Mouse (Mus musculus) hindbrain, embryonic 15.5 days (tissue): ENCODE data around the gene Egflam. TPM values are rescaled to one million over a fixed set of nuclear protein-coding genes. Genes with fewer than 3 reads are reported as not detected.

Experiments used
- ATAC-seq: fragments of 200-750 bp; cut with Nextera tagmentation; 2 replicates; pipeline ENCODE4 v1.8.0; 2017; ENCODE audit warnings: low read depth, moderate number of reproducible peaks, moderate TSS enrichment; ENCODE audit not compliant: low FRiP score
- H3K27ac ChIP-seq: fragments of 300-500 bp; sonication (generic); replicated peaks from 2 replicates; pipeline ENCODE4 v1.5.1; 2015; ENCODE audit warnings: mild to moderate bottlenecking, inconsistent platforms
- H3K27me3 ChIP-seq: fragments of 300-500 bp; sonication (generic); 2 replicates; pipeline ENCODE4 v1.6.1; 2015; ENCODE audit warnings: control low read depth, inconsistent platforms
- H3K36me3 ChIP-seq: fragments of 300-500 bp; sonication (generic); 2 replicates; pipeline ENCODE4 v1.6.1; 2015; ENCODE audit warnings: control low read depth, inconsistent platforms
- H3K4me1 ChIP-seq: fragments of 300-500 bp; sonication (generic); replicated peaks from 2 replicates; pipeline ENCODE4 v1.6.1; 2015; ENCODE audit warnings: control low read depth, inconsistent platforms
- H3K4me2 ChIP-seq: fragments of 300-500 bp; sonication (generic); 2 replicates; pipeline ENCODE4 v1.6.1; 2015; ENCODE audit warnings: moderate library complexity, mild to moderate bottlenecking, inconsistent platforms
- H3K4me3 ChIP-seq: fragments of 300-500 bp; sonication (generic); 2 replicates; pipeline ENCODE4 v1.5.1; 2015; ENCODE audit warnings: mild to moderate bottlenecking, inconsistent platforms
- H3K9ac ChIP-seq: fragments of 300-500 bp; sonication (generic); 2 replicates; pipeline ENCODE4 v1.6.1; 2015; ENCODE audit warnings: inconsistent platforms
- H3K9me3 ChIP-seq: fragments of 300-500 bp; sonication (generic); 2 replicates; pipeline ENCODE4 v1.6.1; 2016; ENCODE audit warnings: control low read depth, inconsistent platforms
- WGBS: fragments of 180-500 bp; shearing (Covaris S2); methylation state at CpG from one replicate; pipeline ENCODE4 v1.1.7; 2015; 5-methylcytosine and 5-hydroxymethylcytosine counted together
- polyA plus RNA-seq: library from polyadenylated mRNA; unstranded; fragments of >200 nt; fragmentation: Nextera tagmentation; extraction: Ambion mirVana; gene quantifications from 2 replicates; pipeline ENCODE4 v1.2.1, GENCODE M21; 2015

Gene Egflam
- polyA plus RNA-seq, 1 experiment from 2014 or later = 12.7 TPM

GRCm38 (mm10) chr15:7288841-7289424 is 109.3 kb downstream of the Egflam start:
- Histone ChIP-seq H3K27ac (no peak overlapping the region), H3K9ac (no peak overlapping the region), H3K4me2 (no peak overlapping the region), H3K36me3 (no peaks in the 10 kb centered on the region), H3K4me3 (no peak overlapping the region), H3K27me3 (no peaks in the 10 kb centered on the region), H3K9me3 (no peaks in the 10 kb centered on the region), H3K4me1 (no peaks in the 10 kb centered on the region)
- WGBS = 57% methylated on average over 4 of the region's 4 CpGs
- 0 out of 2 replicates have a peak, but pooled peaks have one; percentile 42 for ATAC-seq

- Histone ChIP-seq H3K4me3 (no peak overlapping the region), H3K9ac (no peak overlapping the region), H3K27me3 (no peaks in the 10 kb centered on the region), H3K4me2 (no peak overlapping the region), H3K9me3 (no peaks in the 10 kb centered on the region), H3K36me3 (no peaks in the 10 kb centered on the region), H3K27ac (no peak overlapping the region), H3K4me1 (no peaks in the 10 kb centered on the region)
- no peak for ATAC-seq
- 85% methylated on average over 3 of the region's 3 CpGs for WGBS
Measured at GRCm38 (mm10) chr15:7287911-7288310, 110.3 kb downstream of the Egflam start.

GRCm38 (mm10) chr15:7281579-7281978 is 116.6 kb downstream of the Egflam start:
- no peaks in the 10 kb centered on the region for H3K4me1 ChIP-seq
- WGBS = 63% methylated on average over 6 of the region's 6 CpGs
- H3K4me3 ChIP-seq = no peak overlapping the region
- H3K36me3 ChIP-seq = no peaks in the 10 kb centered on the region
- ATAC-seq = no peak
- no peak overlapping the region for H3K27ac ChIP-seq
- H3K4me2 ChIP-seq = no peak overlapping the region
- H3K27me3 ChIP-seq = no peaks in the 10 kb centered on the region
- H3K9me3 ChIP-seq = no peaks in the 10 kb centered on the region
- H3K9ac ChIP-seq = no peak overlapping the region

DNA sequence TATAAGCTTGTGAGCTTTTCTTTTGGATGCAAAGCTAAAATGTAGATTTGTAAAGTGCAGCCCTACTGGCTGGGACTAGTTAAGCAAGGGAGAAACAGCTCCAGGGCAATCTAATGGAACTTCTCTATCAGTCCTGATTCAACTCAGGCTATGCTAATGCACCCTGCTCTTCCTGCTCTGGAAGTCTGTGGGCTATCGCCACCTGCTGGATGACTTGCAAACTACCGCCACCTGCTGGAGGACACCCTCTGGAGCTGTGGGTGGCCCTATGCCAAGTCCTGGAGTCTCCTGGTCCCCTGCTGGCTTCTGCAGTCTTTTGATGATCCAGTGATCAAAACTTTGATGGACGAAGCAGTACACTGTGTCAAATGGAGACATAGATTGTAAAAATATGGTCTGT is 134.4 kb downstream of the Egflam start:
- H3K4me1 ChIP-seq = no peaks in the 10 kb centered on the region
- no peak overlapping the region for H3K4me2 ChIP-seq
- no peaks in the 10 kb centered on the region for H3K36me3 ChIP-seq
- no peak overlapping the region for H3K27ac ChIP-seq
- H3K9ac ChIP-seq = no peak overlapping the region
- no peaks in the 10 kb centered on the region for H3K9me3 ChIP-seq
- ATAC-seq = 0 out of 2 replicates have a peak, but pooled peaks have one; percentile 42
- H3K4me3 ChIP-seq = no peak overlapping the region
- 9% methylated on average over 3 of the region's 3 CpGs for WGBS
- no peaks in the 10 kb centered on the region for H3K27me3 ChIP-seq

DNA sequence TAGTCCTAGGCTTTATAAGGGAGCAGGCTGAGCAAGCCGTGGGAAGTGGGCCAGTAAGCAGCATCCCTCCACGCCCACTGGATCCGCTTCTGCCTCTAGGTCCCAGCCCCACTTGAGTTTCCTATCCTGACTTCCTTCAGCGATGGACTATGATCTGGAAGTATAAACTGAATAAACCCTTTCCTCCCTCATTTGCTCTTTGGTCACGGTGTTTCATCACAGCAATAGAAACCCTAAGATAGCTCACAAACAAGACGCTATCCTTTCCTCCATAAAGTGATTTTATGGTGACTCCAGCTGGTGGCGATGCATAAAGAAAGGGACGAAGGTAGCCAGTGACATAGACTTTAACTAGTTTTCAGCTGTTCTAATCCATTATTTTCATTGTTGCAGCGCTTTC is 134.9 kb downstream of the Egflam start:
- no peak overlapping the region for H3K4me2 ChIP-seq
- no peak for ATAC-seq
- H3K9me3 ChIP-seq = no peaks in the 10 kb centered on the region
- no peak overlapping the region for H3K9ac ChIP-seq
- no peaks in the 10 kb centered on the region for H3K36me3 ChIP-seq
- no peak overlapping the region for H3K4me3 ChIP-seq
- WGBS = 93% methylated on average over 9 of the region's 9 CpGs
- H3K27me3 ChIP-seq = no peaks in the 10 kb centered on the region
- no peak overlapping the region for H3K27ac ChIP-seq
- H3K4me1 ChIP-seq = no peaks in the 10 kb centered on the region

GRCm38 (mm10) chr15:7261371-7261770 is 136.8 kb downstream of the Egflam start:
- no peak overlapping the region for H3K4me2 ChIP-seq
- H3K9me3 ChIP-seq = no peaks in the 10 kb centered on the region
- H3K27me3 ChIP-seq = no peaks in the 10 kb centered on the region
- no peaks in the 10 kb centered on the region for H3K36me3 ChIP-seq
- H3K9ac ChIP-seq = no peak overlapping the region
- ATAC-seq = no peak
- no peaks in the 10 kb centered on the region for H3K4me1 ChIP-seq
- H3K4me3 ChIP-seq = no peak overlapping the region
- WGBS = 91% methylated on average over 1 of the region's 1 CpGs
- no peak overlapping the region for H3K27ac ChIP-seq

DNA sequence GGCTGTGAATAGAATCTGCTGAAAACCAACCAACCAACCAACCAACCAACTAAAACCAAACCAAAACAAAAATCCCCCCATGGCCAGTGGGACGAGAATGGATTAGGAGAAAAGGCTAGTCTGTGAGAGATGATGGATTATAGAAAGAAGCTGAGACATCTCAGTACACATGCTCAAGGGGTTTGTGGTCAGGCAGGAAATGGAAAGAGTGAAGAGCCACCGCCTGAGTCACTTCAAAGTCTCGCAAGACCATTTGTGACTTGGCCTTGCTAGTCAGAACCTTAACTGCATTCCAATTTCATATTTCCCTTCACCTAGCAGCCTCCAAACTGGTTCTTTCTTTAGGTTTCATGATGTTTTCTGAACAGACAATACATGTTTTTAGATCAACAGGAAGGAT is 141.6 kb downstream of the Egflam start:
- no peaks in the 10 kb centered on the region for H3K27me3 ChIP-seq
- no peak overlapping the region for H3K9ac ChIP-seq
- ATAC-seq = no peak
- H3K4me1 ChIP-seq = no peaks in the 10 kb centered on the region
- no peaks in the 10 kb centered on the region for H3K36me3 ChIP-seq
- WGBS = 91% methylated on average over 3 of the region's 3 CpGs
- H3K4me2 ChIP-seq = no peak overlapping the region
- H3K4me3 ChIP-seq = no peak overlapping the region
- no peaks in the 10 kb centered on the region for H3K9me3 ChIP-seq
- no peak overlapping the region for H3K27ac ChIP-seq

DNA sequence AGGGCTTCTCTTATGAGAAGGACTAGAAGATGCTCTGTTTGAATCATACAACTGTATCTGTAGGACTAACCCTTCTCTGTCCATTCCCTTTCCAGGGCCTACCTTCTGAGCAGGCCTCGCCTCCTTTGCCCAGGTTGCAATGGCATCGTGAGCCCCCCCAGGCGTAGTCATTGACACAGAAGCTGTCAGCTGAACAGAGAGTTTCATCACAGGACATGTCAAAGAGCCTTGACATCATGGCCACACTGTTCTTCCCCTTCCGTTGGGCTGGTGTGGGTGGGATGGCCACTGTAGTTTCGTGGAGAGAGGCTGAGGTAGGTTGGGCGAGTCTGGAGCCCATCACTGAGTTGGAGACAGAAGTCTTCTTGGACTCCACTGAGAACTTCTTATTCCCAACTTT is 144.9 kb downstream of the Egflam start:
- H3K4me1 ChIP-seq = no peaks in the 10 kb centered on the region
- no peak overlapping the region for H3K9ac ChIP-seq
- H3K36me3 ChIP-seq = no peaks in the 10 kb centered on the region; the same call in 1 of the 2 replicates
- no peak overlapping the region for H3K27ac ChIP-seq
- H3K9me3 ChIP-seq = no peaks in the 10 kb centered on the region
- no peak overlapping the region for H3K4me3 ChIP-seq
- no peaks in the 10 kb centered on the region for H3K27me3 ChIP-seq
- no peak overlapping the region for H3K4me2 ChIP-seq
- WGBS = 93% methylated on average over 6 of the region's 6 CpGs
- ATAC-seq = no peak

- H3K4me3 ChIP-seq = no peak overlapping the region
- no peaks in the 10 kb centered on the region for H3K9me3 ChIP-seq
- no peak overlapping the region for H3K27ac ChIP-seq
- H3K4me2 ChIP-seq = no peak overlapping the region
- no peaks in the 10 kb centered on the region for H3K27me3 ChIP-seq
- WGBS = 78% methylated on average over 12 of the region's 12 CpGs
- ATAC-seq = no peak
- no peaks in the 10 kb centered on the region; the same call in 1 of the 2 replicates for H3K36me3 ChIP-seq
- H3K4me1 ChIP-seq = no peaks in the 10 kb centered on the region
- H3K9ac ChIP-seq = no peak overlapping the region
Measured at GRCm38 (mm10) chr15:7252106-7252636, 146.0 kb downstream of the Egflam start.

- no peaks in the 10 kb centered on the region for H3K9me3 ChIP-seq
- H3K4me1 ChIP-seq = no peaks in the 10 kb centered on the region
- no peaks in the 10 kb centered on the region for H3K27me3 ChIP-seq
- H3K27ac ChIP-seq = no peak overlapping the region
- no peak overlapping the region for H3K9ac ChIP-seq
- H3K36me3 ChIP-seq = no peaks in the 10 kb centered on the region; the same call in 1 of the 2 replicates
- WGBS = 92% methylated on average over 9 of the region's 9 CpGs
- no peak for ATAC-seq
- no peak overlapping the region for H3K4me3 ChIP-seq
- no peak overlapping the region for H3K4me2 ChIP-seq
Measured at GRCm38 (mm10) chr15:7251042-7251441, 147.2 kb downstream of the Egflam start.

DNA sequence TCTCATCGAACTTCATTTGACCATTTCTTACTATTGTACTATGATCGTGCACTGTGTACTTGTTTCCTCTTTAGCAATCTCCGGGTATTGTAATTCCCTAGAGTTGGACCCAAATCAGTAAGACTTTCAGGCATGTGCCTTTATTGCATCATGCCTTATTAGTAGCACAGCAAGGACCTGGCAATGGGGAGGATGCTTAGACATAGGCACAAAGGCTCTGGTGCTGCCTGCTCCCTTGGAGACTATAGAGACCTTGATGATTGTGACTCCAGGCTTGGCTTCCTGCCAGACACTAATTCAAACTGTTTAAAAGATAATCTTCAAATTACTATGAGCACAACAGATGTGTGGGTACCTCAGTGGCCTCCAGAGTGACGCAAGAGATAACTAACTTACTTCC is 149.0 kb downstream of the Egflam start:
- H3K4me2 ChIP-seq = no peak overlapping the region
- H3K27ac ChIP-seq = no peak overlapping the region
- no peak overlapping the region for H3K4me3 ChIP-seq
- WGBS = 82% methylated on average over 4 of the region's 4 CpGs
- no peaks in the 10 kb centered on the region for H3K27me3 ChIP-seq
- H3K4me1 ChIP-seq = no peaks in the 10 kb centered on the region
- H3K9ac ChIP-seq = no peak overlapping the region
- no peaks in the 10 kb centered on the region; the same call in 1 of the 2 replicates for H3K36me3 ChIP-seq
- H3K9me3 ChIP-seq = no peaks in the 10 kb centered on the region
- ATAC-seq = no peak

- WGBS = 86% methylated on average over 8 of the region's 8 CpGs
- no peak overlapping the region for H3K4me3 ChIP-seq
Measured at GRCm38 (mm10) chr15:7247321-7247720, 150.9 kb downstream of the Egflam start.

More at GRCm38 (mm10) chr15:7247321-7247720, 150.9 kb downstream of the Egflam start:
- no peak overlapping the region for H3K27ac ChIP-seq
- H3K4me2 ChIP-seq = no peak overlapping the region
- H3K9me3 ChIP-seq = no peaks in the 10 kb centered on the region
- H3K27me3 ChIP-seq = no peaks in the 10 kb centered on the region
- no peaks in the 10 kb centered on the region; the same call in 1 of the 2 replicates for H3K36me3 ChIP-seq
- no peaks in the 10 kb centered on the region for H3K4me1 ChIP-seq
- no peak for ATAC-seq
- no peak overlapping the region for H3K9ac ChIP-seq
